Mouse (Mus musculus): Measurements from ENCODE around the gene Ntn4.

The Ntn4 gene

GRCm38 (mm10) chr10:93641821-93642746 lies 1.6 kb downstream of the Ntn4 start:
- peak; percentile 27 for DNase-seq (ENCODE audit: low spot score)

- DNase-seq (ENCODE audit: low spot score) = no peak
Observed at GRCm38 (mm10) chr10:93642897-93643296, 2.4 kb downstream of the Ntn4 start.

- DNase-seq (ENCODE audit: low spot score) = no peak
Observed at GRCm38 (mm10) chr10:93644451-93644941, 4.0 kb downstream of the Ntn4 start.

GRCm38 (mm10) chr10:93647655-93648561 lies 7.4 kb downstream of the Ntn4 start:
- peak; percentile 19 for DNase-seq (ENCODE audit: low spot score)

GRCm38 (mm10) chr10:93648598-93649102 lies 8.2 kb downstream of the Ntn4 start:
- DNase-seq (ENCODE audit: low spot score) = no peak

- no peak for DNase-seq (ENCODE audit: low spot score)
Observed at GRCm38 (mm10) chr10:93649127-93649526, 8.6 kb downstream of the Ntn4 start.

GRCm38 (mm10) chr10:93649600-93649999 lies 9.1 kb downstream of the Ntn4 start:
- DNase-seq (ENCODE audit: low spot score) = no peak

GRCm38 (mm10) chr10:93653322-93653721 lies 12.8 kb downstream of the Ntn4 start:
- no peak for DNase-seq (ENCODE audit: low spot score)

- no peak for DNase-seq (ENCODE audit: low spot score)
Observed at GRCm38 (mm10) chr10:93655428-93655827, 14.9 kb downstream of the Ntn4 start.

GRCm38 (mm10) chr10:93659792-93660191 lies 19.3 kb downstream of the Ntn4 start:
- no peak for DNase-seq (ENCODE audit: low spot score)

GRCm38 (mm10) chr10:93661348-93661991 lies 21.0 kb downstream of the Ntn4 start:
- DNase-seq (ENCODE audit: low spot score) = no peak

- DNase-seq (ENCODE audit: low spot score) = no peak
Observed at GRCm38 (mm10) chr10:93662018-93662417, 21.5 kb downstream of the Ntn4 start.

GRCm38 (mm10) chr10:93666222-93666621 lies 25.7 kb downstream of the Ntn4 start:
- DNase-seq (ENCODE audit: low spot score) = peak; percentile 52

GRCm38 (mm10) chr10:93666996-93667395 lies 26.5 kb downstream of the Ntn4 start:
- DNase-seq (ENCODE audit: low spot score) = no peak

- DNase-seq (ENCODE audit: low spot score) = peak; percentile 16
Observed at GRCm38 (mm10) chr10:93672646-93673479, 32.4 kb downstream of the Ntn4 start.

- DNase-seq (ENCODE audit: low spot score) = peak; percentile 15
Observed at GRCm38 (mm10) chr10:93679191-93680007, 38.9 kb downstream of the Ntn4 start.

- DNase-seq (ENCODE audit: low spot score) = no peak
Observed at GRCm38 (mm10) chr10:93680680-93681377, 40.3 kb downstream of the Ntn4 start.

GRCm38 (mm10) chr10:93682185-93682747 lies 41.8 kb downstream of the Ntn4 start:
- no peak for DNase-seq (ENCODE audit: low spot score)

- no peak for DNase-seq (ENCODE audit: low spot score)
Observed at GRCm38 (mm10) chr10:93683185-93683584, 42.7 kb downstream of the Ntn4 start.
